Mouse (Mus musculus) hindbrain, embryonic 15.5 days (tissue): ENCODE results near the gene Chd2. TPM values are rescaled to one million over a fixed set of nuclear protein-coding genes. Genes with fewer than 3 reads are reported as not detected.
A peak's percentile ranks its signal among the peaks of the same experiment; 100 is the strongest.
"Not testable (repeated sequence)": the region's sequence is repeated elsewhere in the genome, so short reads cannot be mapped to it uniquely, and the experiment has no call there.

Experiments used
- ATAC-seq: fragments of 200-750 bp; cut with Nextera tagmentation; 2 replicates; pipeline ENCODE4 v1.8.0; 2017; ENCODE audit warnings: low read depth, moderate number of reproducible peaks, moderate TSS enrichment; ENCODE audit not compliant: low FRiP score
- H3K27ac ChIP-seq: fragments of 300-500 bp; sonication (generic); replicated peaks from 2 replicates; pipeline ENCODE4 v1.5.1; 2015; ENCODE audit warnings: mild to moderate bottlenecking, inconsistent platforms
- H3K27me3 ChIP-seq: fragments of 300-500 bp; sonication (generic); 2 replicates; pipeline ENCODE4 v1.6.1; 2015; ENCODE audit warnings: control low read depth, inconsistent platforms
- H3K36me3 ChIP-seq: fragments of 300-500 bp; sonication (generic); 2 replicates; pipeline ENCODE4 v1.6.1; 2015; ENCODE audit warnings: control low read depth, inconsistent platforms
- H3K4me1 ChIP-seq: fragments of 300-500 bp; sonication (generic); replicated peaks from 2 replicates; pipeline ENCODE4 v1.6.1; 2015; ENCODE audit warnings: control low read depth, inconsistent platforms
- H3K4me2 ChIP-seq: fragments of 300-500 bp; sonication (generic); 2 replicates; pipeline ENCODE4 v1.6.1; 2015; ENCODE audit warnings: moderate library complexity, mild to moderate bottlenecking, inconsistent platforms
- H3K4me3 ChIP-seq: fragments of 300-500 bp; sonication (generic); 2 replicates; pipeline ENCODE4 v1.5.1; 2015; ENCODE audit warnings: mild to moderate bottlenecking, inconsistent platforms
- H3K9ac ChIP-seq: fragments of 300-500 bp; sonication (generic); 2 replicates; pipeline ENCODE4 v1.6.1; 2015; ENCODE audit warnings: inconsistent platforms
- H3K9me3 ChIP-seq: fragments of 300-500 bp; sonication (generic); 2 replicates; pipeline ENCODE4 v1.6.1; 2016; ENCODE audit warnings: control low read depth, inconsistent platforms
- WGBS: fragments of 180-500 bp; shearing (Covaris S2); methylation state at CpG from one replicate; pipeline ENCODE4 v1.1.7; 2015; 5-methylcytosine and 5-hydroxymethylcytosine counted together
- polyA plus RNA-seq: library from polyadenylated mRNA; unstranded; fragments of >200 nt; fragmentation: Nextera tagmentation; extraction: Ambion mirVana; gene quantifications from 2 replicates; pipeline ENCODE4 v1.2.1, GENCODE M21; 2015

Chd2 gene
- polyA plus RNA-seq, 1 experiment from 2014 or later: 34.9 TPM

DNA sequence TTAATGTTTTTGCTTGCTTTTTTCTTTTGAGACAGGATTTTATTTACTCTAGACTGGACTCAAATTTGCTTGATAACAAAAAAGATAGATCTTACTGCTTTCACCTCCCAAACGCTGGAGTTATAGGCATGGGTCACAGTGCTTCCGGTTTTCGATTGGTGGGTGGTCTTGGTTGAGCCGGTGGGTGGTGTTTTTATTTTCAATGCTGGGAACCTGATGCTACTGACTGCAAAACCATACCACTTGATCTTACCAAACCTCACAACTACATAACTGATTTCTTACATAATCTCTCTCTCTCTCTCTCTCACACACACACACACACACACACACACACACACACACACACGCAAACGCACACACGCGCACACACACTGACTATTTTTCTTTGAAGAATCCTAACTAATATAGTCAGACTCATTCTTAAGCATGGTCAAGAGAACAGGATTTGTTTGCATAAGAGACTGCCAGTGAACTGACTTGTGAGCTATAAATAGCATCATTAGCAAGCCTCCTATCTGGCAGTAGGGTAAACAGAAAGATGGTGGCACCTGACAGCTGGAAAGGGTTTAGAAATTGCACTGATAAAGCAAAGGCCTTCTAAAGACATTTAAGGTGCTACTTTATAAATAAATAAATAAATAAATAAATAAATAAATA, 37.6 kb upstream of the Chd2 start:
- 78% methylated on average over 8 of the region's 8 CpGs for WGBS
- Histone ChIP-seq H3K4me1 (0 out of 2 replicates have a peak, but pooled peaks cover 6% of the 10 kb centered on the region), H3K27ac (no peak overlapping the region), H3K9me3 (no peaks in the 10 kb centered on the region), H3K4me3 (no peak overlapping the region), H3K9ac (no peak overlapping the region), H3K27me3 (no peaks in the 10 kb centered on the region), H3K4me2 (no peak overlapping the region), H3K36me3 (no peaks in the 10 kb centered on the region)
- no peak for ATAC-seq

DNA sequence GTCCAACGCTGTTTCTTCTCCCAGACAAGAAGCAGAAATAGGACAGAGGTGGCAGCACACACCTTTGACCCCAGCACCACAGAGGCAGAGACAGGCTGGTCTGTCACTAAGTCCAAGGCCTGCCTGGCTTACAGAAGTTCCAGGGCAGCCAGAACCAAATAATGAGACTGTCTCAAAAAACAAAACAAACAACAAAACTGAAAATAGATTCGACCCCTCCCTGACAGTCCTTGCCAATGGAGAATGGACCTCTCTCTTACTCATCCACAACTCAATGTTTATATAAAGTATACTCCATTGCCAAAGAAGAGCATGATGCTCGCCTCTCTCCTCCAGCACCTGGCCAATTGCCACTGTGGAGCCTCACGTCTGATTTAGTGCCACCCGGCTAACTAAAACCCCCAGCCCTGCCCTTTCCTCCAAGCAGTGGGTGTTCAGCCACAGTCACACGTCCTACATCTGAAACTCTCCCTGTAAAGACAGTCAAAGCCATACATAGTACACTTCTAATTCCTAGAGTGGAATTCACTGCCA, 36.3 kb upstream of the Chd2 start:
- no peak overlapping the region for H3K27ac ChIP-seq
- 81% methylated on average over 6 of the region's 6 CpGs for WGBS
- H3K4me2 ChIP-seq: no peak overlapping the region
- H3K9ac ChIP-seq: no peak overlapping the region
- no peaks in the 10 kb centered on the region for H3K36me3 ChIP-seq
- no peak overlapping the region for H3K4me3 ChIP-seq
- H3K4me1 ChIP-seq: 0 out of 2 replicates have a peak, but pooled peaks cover 3% of the 10 kb centered on the region
- no peaks in the 10 kb centered on the region for H3K9me3 ChIP-seq
- H3K27me3 ChIP-seq: no peaks in the 10 kb centered on the region
- ATAC-seq: no peak

GRCm38 (mm10) chr7:73576101-73576936, 34.7 kb upstream of the Chd2 start:
- Histone ChIP-seq H3K9me3 (no peaks in the 10 kb centered on the region), H3K4me3 (no peak overlapping the region), H3K27me3 (no peaks in the 10 kb centered on the region), H3K36me3 (no peaks in the 10 kb centered on the region), H3K4me1 (0 out of 2 replicates have a peak, but pooled peaks cover 3% of the 10 kb centered on the region), H3K27ac (no peak overlapping the region), H3K4me2 (no peak overlapping the region), H3K9ac (no peak overlapping the region)
- WGBS: 56% methylated on average over 16 of the region's 16 CpGs
- no peak for ATAC-seq

- Histone ChIP-seq H3K4me2 (no peak overlapping the region), H3K4me1 (0 out of 2 replicates have a peak, but pooled peaks cover 3% of the 10 kb centered on the region), H3K9ac (no peak overlapping the region), H3K27me3 (no peaks in the 10 kb centered on the region), H3K9me3 (no peaks in the 10 kb centered on the region), H3K27ac (no peak overlapping the region), H3K4me3 (no peak overlapping the region), H3K36me3 (no peaks in the 10 kb centered on the region)
- ATAC-seq: no peak
- 57% methylated on average over 8 of the region's 8 CpGs for WGBS
Observed at GRCm38 (mm10) chr7:73575257-73575656, 33.6 kb upstream of the Chd2 start.

DNA sequence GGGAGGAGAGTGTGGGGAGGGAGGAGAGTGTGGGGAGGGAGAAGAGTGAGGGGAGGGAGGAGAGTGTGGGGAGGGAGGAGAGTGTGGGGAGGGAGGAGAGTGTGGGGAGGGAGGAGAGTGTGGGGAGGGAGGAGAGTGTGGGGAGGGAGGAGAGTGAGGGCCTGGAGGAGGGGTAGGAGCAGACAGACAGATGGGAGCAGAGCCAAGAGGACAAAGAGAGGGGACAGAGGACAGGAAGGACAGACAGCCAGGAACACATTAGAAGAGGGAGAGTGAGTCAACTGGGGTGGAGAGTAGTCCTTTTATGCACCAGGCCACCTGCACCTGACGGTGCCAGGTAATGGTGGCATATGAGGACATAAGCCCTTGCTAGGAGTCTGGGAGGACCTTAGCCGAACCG, 33.0 kb upstream of the Chd2 start:
- not testable (repeated sequence) for ATAC-seq, H3K4me3 ChIP-seq, H3K9me3 ChIP-seq, H3K36me3 ChIP-seq, H3K4me1 ChIP-seq, H3K27me3 ChIP-seq, H3K27ac ChIP-seq, H3K9ac ChIP-seq, H3K4me2 ChIP-seq
- WGBS: 50% methylated on average over 3 of the region's 3 CpGs

GRCm38 (mm10) chr7:73572571-73572970, 30.9 kb upstream of the Chd2 start:
- 80% methylated on average over 3 of the region's 3 CpGs for whole genome bisulfite sequencing
- Histone ChIP-seq H3K4me3 (no peak overlapping the region), H3K27ac (no peak overlapping the region), H3K36me3 (no peaks in the 10 kb centered on the region), H3K9ac (no peak overlapping the region), H3K4me1 (no peaks in the 10 kb centered on the region), H3K4me2 (no peak overlapping the region), H3K27me3 (no peaks in the 10 kb centered on the region), H3K9me3 (no peaks in the 10 kb centered on the region)
- no peak for ATAC-seq

GRCm38 (mm10) chr7:73568801-73569403, 27.3 kb upstream of the Chd2 start:
- no peak overlapping the region for H3K4me3 ChIP-seq
- H3K4me2 ChIP-seq: no peak overlapping the region
- H3K27me3 ChIP-seq: no peaks in the 10 kb centered on the region
- no peaks in the 10 kb centered on the region for H3K36me3 ChIP-seq
- H3K9ac ChIP-seq: no peak overlapping the region
- H3K9me3 ChIP-seq: no peaks in the 10 kb centered on the region
- 88% methylated on average over 3 of the region's 3 CpGs for WGBS
- no peak for ATAC-seq
- H3K4me1 ChIP-seq: no peaks in the 10 kb centered on the region
- no peak overlapping the region for H3K27ac ChIP-seq

- H3K4me1 ChIP-seq: no peaks in the 10 kb centered on the region
- H3K27ac ChIP-seq: no peak overlapping the region
- H3K27me3 ChIP-seq: no peaks in the 10 kb centered on the region
- H3K9ac ChIP-seq: no peak overlapping the region
- H3K9me3 ChIP-seq: no peaks in the 10 kb centered on the region
- H3K36me3 ChIP-seq: no peaks in the 10 kb centered on the region
- no peak overlapping the region for H3K4me2 ChIP-seq
- WGBS: 67% methylated on average over 4 of the region's 4 CpGs
- no peak overlapping the region for H3K4me3 ChIP-seq
- no peak for ATAC-seq
Observed at GRCm38 (mm10) chr7:73567754-73568161, 26.1 kb upstream of the Chd2 start.

DNA sequence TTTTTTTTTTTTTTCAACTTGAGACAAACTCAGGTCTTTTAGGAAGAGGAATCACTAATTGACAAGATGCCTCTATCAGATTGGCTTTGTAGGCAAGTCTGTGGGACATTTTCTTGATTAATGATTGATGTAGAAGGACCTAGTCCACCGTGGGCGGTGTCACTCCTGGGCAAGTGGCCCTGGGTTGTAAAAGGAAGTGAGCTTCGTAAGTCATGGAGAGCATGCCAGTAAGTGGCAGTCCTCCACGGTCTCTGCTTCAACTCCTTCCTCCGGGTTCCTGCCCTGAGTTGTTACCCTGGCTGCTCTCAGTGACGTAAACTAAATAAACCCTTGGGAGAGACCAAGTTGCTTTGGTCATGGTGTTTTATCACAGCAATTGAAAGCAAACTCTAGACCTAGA, 22.5 kb upstream of the Chd2 start:
- Histone ChIP-seq H3K4me1 (peaks cover 8% of the 10 kb centered on the region), H3K9me3 (no peaks in the 10 kb centered on the region), H3K4me2 (no peak overlapping the region), H3K27me3 (no peaks in the 10 kb centered on the region), H3K9ac (no peak overlapping the region), H3K27ac (no peak overlapping the region), H3K36me3 (no peaks in the 10 kb centered on the region), H3K4me3 (no peak overlapping the region)
- WGBS: 91% methylated on average over 6 of the region's 6 CpGs
- no peak for ATAC-seq

- Histone ChIP-seq H3K4me2 (no peak overlapping the region), H3K27ac (no peak overlapping the region), H3K9me3 (no peaks in the 10 kb centered on the region), H3K4me1 (peaks cover 9% of the 10 kb centered on the region), H3K36me3 (no peaks in the 10 kb centered on the region), H3K27me3 (no peaks in the 10 kb centered on the region), H3K9ac (no peak overlapping the region), H3K4me3 (no peak overlapping the region)
- WGBS: 19% methylated on average over 10 of the region's 10 CpGs
- ATAC-seq: no peak
Observed at GRCm38 (mm10) chr7:73561492-73562055, 19.9 kb upstream of the Chd2 start.

GRCm38 (mm10) chr7:73560811-73561210, 19.2 kb upstream of the Chd2 start:
- 90% methylated on average over 6 of the region's 6 CpGs for WGBS
- H3K4me3 ChIP-seq: no peak overlapping the region

GRCm38 (mm10) chr7:73559853-73560190, 18.2 kb upstream of the Chd2 start:
- 84% methylated on average over 6 of the region's 6 CpGs for WGBS
- Histone ChIP-seq H3K4me3 (peak overlapping the region; percentile 86), H3K4me2 (peak overlapping the region; percentile 59), H3K27ac (peak overlapping the region; percentile 100), H3K27me3 (no peaks in the 10 kb centered on the region), H3K9ac (peak overlapping the region; percentile 57; the same call in 1 of the 2 replicates), H3K4me1 (peaks cover 9% of the 10 kb centered on the region), H3K9me3 (no peaks in the 10 kb centered on the region), H3K36me3 (no peaks in the 10 kb centered on the region)
- no peak for ATAC-seq

More at GRCm38 (mm10) chr7:73560811-73561210, 19.2 kb upstream of the Chd2 start:
- H3K27ac ChIP-seq: no peak overlapping the region
- H3K4me2 ChIP-seq: no peak overlapping the region
- H3K9me3 ChIP-seq: no peaks in the 10 kb centered on the region
- no peak for ATAC-seq
- H3K9ac ChIP-seq: no peak overlapping the region
- no peaks in the 10 kb centered on the region for H3K36me3 ChIP-seq
- no peaks in the 10 kb centered on the region for H3K27me3 ChIP-seq
- peaks cover 9% of the 10 kb centered on the region for H3K4me1 ChIP-seq
